Mouse (Mus musculus): ENCODE data around the gene Bcat1.

The Bcat1 gene

DNA sequence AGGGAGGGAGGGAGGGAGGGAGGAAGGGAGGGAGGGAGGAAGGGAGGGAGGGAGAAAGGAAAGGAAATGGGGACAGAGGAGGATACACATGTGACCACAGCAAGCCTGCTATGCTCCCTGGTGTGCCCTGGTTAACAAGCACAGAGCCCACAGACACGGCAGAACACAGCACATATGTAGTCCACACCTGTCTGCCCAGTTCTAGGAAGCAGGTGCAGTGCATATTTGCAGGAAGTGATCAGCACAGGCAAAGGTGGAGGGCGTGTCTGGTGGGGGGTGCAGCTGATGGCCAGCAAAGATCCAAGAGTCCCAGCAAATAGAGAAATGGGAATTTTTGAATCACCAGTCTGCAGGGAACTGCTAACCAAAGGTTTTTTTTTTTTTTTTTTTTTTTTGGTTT is 23.3 kb downstream of the Bcat1 start:
- no peak for DNase-seq

DNA sequence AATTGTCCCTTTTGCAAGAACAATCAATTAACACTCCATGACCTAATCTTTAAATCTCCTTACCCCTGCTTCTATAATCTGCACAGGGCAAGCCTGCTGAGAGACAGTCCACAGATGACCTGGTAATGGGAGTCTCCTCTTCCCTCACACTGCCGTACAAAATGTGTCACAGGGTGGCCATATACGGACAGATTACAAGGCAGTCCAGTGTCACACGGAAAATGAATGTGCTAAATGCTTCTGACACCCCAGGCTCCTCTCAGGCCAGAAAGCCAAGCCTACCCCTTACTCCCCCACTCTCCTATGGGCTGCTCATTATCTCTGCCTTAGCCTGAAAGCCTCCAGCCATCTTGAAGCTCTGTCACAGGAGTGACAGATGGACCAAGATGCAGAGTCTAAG is 25.1 kb downstream of the Bcat1 start:
- DNase-seq: no peak

DNA sequence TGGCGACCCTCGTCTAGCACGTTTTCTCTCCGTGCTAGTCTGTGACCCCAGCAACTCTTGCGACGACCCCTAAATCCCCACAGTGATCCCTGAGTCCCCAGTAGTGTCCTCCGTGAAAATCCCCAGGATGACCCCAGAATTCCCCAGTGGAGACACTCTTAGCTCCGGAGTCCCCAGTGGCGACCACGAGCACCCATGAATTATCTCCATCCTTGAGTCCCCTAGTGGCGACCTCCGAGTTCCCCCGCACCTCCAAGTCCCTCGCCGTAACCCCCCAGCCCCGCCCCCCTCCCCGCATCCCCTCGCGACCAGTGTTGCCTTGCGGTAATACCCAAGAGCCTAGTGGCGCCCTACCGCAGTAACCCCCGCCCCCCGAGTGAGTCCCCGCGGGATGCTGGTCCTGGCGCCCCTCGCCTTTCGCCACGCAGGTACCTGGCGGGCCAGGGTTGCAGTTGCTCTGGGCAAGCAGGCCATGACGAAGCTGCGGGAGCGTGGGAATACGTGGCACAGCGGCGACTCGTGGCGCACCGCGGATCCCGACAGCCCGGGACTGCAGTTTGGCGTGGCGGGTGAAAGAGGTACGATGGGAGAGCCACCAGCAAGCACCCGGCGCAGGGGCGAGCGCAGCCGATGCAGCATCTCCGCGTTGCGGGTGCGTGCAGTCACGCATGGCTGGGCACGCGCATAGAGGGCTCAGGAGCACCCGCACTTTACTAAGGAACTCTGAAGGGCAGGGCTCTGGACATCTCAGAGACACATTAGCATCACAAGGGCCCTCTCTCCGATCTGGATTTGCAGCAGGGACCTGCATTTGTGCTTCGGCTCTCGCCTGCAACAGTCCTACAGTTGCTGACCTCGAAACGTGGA is 27.6 kb downstream of the Bcat1 start:
- no peak for DNase-seq

DNA sequence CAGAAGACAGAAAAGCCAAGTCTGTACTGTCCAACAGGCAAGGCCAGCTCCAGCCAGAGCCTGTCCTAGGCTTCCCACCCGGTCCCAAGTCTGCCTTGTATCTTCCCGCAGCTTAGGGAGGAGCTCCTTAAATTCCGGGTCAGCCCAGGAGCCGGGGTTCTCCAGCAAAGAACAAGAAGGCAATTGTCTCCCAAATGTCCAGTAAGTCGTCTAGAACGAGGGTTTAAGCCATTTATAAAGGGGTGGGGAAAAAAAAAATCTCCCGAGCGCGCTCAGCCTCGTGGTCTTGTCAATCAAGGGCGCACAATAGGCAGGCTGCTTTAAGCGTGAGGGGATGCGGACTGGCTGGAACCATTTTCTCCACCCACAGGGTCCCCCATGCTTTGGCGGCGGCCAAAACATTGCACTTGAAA is 28.5 kb downstream of the Bcat1 start:
- DNase-seq: no peak

DNA sequence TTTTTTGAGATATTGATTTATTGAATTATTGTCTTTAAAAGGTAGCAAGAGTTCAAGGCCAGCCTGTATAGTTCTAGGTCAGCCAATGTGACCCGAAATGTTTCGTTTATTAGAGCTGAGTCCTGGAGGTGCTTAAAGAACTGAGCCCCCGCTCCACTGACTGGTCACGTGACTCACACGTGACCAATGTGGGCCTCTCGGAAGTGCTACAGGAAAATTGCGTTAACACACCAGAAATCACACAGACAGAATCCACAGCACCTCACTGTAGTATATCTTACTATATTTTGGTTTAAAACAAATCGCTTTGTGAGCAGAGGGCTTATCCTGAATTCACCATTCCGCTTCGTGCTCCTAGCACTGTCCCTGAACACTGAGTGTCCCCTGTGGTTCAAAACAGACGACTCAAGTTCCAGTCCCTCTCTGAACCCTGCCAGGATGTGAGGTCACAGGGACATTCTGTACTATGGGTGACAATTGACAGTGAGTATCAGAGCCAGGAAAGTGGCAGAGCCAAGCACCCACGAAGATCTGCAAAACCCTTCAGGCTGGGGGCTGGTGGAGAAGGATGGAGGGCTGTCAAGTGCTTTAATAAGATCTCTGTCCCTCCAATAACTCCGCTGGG is 29.6 kb downstream of the Bcat1 start:
- DNase-seq: no peak

DNA sequence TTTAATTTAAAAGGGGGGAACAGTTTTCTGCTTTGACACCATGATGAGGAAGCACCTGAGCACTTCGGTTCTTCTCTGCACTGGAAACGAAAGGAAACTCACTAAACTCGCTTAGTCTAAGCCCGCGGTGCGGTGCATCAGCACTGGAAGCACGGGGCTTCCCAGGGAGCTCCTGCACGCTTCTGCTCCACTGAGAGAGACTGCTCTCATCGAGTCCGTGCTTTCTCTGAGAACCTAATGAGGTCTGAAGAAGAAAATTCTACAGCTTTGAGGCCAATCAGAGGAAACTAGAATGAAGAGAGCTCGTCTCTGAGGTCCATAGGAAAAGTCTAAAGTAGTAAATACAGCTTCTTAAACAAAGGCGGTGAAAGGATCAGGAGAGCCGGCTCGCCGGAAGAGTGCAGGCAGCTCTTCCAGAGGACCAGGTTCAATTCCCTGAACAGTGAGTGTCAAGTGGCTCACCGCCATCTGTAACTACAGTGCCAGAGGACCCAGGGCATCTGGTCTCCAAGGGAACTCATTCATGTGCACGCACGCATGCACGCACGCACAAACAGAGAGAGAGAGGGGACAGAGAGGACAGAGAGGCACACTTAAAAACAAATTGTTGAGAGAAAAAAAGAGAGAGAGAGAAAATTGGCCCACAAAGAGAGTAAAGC is 30.9 kb downstream of the Bcat1 start:
- DNase-seq: no peak

DNA sequence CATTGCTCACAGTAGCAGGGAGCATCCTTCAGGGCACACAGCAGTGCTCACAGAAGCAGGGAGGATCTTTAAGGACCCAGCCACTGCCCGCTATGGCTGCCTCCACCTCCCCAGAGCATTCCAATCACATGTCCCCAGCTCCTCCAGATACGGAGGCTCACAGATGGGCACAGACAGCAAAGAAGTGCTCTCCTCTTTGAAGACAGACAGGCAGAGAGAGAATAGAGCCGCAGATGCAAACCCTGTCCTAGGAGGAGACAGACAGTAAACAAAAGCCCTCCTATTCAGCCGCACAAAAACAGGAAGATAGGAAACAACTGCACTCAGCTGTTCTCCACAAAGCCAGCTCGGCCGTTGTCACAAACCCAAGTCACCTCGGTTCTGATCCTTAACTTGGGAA is 35.3 kb downstream of the Bcat1 start:
- no peak for DNase-seq

DNA sequence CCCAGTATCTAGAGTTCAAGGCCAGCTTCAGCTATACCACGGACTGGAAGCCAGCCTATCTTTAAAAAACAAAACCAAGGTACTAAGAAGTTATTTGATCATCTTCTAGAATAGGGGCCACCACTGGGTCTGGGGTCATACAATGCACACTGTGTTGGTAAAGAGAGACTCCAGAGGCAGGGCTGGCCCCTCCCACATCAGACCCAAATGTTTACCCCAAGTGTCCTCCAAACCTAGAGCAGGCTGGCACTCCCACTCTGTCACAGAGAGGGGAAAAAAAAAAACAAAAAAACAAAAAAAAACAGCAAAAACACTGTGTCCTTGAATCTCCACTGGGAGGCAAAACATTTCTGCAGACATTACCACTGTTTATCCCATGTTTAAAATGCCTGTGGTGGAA is 38.4 kb downstream of the Bcat1 start:
- no peak for DNase-seq

DNA sequence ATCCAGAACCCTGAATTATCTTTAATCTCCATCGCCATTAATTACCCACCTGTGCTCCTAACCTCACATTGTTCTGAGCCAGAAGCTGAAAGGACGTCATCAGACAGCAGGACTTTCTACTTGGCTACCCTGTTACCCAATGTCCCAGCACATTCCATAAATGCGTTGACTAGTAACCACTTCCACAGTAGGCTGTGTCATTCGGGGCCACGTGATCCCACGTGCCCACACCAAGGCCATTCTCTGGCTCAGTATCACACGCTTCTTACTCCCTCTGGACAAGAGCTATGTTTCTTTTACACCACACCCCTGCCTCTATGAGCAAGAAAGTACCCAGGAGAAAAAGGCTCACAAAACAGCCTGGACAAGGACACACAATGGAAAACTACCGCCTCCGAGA is 40.6 kb downstream of the Bcat1 start:
- peak in 1 of 2 experiments; percentile 14 for DNase-seq

DNA sequence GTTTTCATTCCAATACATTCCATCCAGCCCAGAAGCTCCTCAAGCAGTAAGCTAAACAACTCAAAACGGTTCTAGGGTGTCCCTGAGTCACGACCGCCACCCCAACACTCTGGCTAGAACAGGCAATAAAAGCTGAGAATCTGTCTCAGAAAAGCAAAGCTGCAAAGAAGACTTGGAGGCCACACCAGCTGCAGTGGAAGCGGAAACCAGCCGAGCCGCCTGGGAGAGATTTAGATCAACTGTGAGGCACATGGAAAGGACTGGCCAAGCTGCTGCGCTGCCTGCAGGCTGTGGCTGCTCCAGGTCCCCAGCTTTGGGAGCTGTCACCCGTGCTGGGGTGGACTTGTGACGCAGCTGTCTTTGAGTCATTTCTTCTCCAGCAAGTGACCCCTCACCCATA is 45.4 kb downstream of the Bcat1 start:
- DNase-seq: no peak

DNA sequence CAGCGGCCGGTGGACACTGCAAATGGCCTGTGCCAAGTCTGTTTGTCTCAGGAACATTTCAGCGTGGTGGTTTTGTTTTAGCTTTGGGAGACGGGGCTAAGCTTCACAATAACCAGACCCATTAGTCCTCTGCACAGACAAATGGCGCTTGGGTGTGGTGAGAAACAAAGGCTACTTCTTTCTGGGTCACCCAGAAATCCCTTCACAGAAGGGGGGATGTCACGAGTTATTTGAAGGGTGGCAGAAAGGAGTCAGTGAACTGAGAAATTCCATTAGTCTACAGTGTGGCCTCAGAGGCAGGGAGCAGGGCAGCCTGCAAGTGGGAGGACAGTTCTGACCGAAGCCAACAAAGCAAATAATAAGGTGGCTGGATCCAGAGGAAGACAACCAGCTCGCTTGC is 52.0 kb downstream of the Bcat1 start:
- no peak for DNase-seq

DNA sequence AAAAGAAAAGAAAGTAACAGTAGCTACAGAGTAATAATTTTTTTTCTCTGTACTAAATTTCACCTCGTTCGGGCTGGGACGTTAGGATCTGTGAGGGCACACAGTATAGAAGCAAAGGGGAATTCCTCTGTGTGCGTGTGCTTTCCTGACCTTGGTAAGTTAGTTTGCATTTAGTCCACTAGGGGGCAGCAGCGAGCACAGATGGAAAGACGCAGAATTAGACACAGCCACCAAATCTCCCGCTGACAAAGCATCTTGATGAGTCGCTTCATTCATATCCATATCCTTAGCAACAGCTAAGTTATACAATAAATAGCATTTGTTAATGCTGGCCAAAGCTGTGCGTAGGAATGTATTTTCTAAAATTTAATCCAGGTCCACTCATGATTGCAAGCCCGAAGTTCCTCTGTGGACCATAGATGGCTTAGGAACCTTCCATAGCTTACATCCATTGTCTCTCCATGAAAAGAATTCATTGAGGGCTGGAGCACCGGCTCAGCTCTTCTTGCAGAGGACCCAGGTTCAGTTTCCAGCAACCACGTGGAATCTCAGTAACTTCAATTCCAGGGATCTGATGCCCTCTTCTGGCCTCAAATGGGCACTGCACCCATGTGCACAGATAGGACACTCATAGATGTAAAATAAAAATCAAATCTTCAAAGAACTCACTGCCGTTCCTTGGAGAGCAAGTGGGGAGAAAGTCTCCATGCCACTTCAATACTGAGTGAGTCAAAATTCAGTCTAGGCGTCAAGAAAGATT is 52.8 kb downstream of the Bcat1 start:
- DNase-seq: peak in 1 of 2 experiments; percentile 61

DNA sequence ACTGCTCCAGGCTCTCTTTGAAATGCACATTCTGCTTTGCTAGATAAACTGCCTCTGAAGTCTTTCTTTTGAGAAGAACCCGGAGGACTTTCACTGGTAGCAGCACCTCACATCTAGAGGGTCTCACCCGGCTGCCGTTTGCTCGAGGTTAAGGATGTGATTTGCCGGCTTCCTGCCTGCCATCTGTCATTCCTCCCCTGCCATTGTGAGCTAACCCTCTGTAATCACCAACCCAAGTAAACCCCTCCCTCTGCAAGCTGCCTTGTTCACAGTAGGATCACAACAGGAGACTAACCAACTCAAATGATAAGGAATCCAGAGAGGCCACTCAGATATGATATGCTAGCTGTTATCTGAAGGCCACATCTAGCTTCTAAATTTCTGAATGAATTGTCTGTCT is 53.6 kb downstream of the Bcat1 start:
- no peak for DNase-seq

DNA sequence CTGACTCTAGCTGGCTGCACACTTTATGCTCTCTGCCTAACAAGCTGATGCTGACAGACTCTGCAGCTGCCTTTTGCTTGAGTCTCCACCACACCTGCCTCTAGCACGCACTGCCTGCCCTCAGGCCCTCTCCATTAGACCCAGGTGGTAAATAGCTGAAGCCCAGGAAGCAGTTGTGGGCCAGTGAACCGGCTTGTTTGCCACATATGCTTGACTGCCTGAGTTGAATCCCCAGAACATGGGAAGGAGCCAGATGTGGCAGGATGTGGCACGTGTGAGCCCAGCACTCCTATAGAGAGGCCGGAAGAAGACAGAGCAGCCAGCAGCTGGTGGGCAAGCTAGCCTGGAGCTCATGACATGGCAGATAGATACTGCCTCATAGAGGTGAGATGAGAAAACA is 55.4 kb downstream of the Bcat1 start:
- no peak for DNase-seq

DNA sequence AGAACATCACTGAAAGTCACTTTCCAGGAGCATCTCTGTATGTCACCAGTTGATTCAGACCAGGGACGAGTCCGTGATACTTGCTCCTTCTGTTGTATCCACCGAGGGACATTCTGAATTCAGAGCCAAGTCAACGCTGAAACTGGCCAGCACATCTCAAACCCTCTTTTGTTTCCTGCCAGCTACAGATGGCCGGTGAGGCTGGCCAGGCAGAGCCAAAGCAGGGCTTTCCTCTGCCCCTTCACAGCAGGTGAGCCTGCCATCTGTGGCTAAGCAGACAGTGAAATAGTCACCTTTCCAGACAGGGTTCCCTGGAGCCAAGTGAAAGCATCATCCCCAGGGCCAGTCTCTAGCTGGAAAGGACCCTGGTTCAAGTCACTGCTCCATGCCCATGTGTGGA is 57.7 kb downstream of the Bcat1 start:
- DNase-seq: no peak

DNA sequence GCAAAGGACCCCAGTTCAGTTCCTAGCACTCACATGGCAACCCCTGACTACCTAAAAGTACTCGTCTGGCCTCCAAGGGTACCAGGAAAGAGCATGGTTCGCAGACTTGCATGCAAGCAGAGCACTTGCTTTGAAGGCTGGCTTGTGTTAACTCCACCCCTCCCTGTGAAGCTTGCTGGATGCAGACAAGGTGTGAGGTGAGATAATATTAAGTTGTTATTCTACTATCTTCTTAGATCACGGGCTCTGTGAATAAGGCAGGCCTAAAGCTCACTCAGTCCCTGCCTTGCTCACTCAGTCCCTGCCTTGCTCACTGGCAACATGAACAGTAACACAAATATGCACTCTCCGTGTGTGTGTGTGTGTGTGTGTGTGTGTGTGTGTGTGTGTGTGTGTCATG is 58.5 kb downstream of the Bcat1 start:
- DNase-seq: no peak

DNA sequence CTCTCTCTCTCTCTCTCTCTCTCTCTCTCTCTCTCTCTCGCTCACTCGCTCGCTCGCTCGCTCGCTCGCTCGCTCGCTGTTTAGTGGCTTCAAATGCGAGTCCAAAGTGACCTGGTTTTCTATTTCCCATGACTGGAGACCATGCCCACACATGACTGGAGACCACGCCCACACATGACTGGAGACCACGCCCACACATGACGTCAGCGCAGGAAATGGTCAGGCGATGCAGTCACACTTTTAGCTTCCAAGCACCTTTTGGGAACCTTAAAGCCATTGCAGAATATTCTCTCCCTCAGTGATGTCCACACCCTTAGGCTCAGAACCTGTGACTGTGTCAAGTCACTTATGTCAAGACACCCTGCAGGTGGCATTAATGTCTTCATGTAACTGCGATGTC is 59.3 kb downstream of the Bcat1 start:
- DNase-seq: no peak

DNA sequence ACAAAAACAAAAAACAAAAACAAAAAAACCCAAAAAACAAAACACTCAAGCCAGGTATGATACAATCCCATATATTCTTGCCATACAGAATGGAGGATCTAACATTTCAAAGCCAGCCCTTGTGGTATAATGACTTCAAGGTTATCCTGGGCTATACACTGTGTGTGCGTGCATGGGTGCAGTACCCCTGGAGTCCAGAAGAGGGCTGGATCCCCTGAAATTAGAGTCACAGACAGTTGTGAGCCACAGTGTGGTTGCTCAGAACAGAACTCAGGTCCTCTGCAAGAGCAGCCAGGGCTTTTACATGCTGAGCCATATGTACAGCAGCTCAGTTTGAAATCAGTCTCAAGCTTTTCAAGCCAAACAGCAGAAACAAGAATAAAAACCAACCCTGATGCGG is 61.0 kb downstream of the Bcat1 start:
- no peak for DNase-seq

DNA sequence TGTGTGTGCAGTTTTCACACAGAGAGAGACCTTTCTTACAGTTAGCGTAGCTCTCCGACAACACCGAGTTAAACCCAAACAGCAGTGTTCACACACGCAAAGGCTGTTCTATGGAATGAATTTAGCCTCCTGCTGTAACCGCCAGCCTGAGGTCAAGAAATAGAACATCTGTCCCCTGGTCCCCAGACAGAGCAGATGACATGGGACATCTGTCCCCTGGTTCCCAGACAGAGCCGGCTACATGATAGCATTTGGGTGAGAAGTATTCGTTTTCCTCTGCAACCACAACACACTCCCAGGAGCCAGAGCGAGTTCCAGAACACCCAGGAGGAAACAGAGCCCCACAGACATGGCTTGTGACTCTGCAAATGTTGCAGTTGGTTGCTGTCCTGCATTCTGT is 63.3 kb downstream of the Bcat1 start:
- DNase-seq: peak in 1 of 2 experiments; percentile 21

DNA sequence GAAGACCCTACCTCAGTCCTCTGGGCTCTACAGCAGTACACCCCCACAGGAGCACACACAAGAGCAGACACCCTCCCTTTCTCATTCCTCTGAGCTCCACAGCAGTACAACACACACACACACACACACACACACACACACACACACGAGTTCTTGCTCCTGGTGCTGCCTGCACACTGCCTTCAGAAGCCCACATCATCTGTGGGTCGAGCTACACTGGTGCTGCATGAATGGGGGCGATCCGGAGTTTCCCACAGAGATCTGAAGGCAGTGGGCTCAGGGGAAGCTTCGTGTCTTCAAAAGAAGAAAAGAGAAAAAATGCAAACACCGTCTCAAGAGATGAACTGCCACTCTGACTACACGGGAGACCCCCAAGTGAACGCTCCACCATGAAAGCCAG is 64.8 kb downstream of the Bcat1 start:
- no peak for DNase-seq

DNA sequence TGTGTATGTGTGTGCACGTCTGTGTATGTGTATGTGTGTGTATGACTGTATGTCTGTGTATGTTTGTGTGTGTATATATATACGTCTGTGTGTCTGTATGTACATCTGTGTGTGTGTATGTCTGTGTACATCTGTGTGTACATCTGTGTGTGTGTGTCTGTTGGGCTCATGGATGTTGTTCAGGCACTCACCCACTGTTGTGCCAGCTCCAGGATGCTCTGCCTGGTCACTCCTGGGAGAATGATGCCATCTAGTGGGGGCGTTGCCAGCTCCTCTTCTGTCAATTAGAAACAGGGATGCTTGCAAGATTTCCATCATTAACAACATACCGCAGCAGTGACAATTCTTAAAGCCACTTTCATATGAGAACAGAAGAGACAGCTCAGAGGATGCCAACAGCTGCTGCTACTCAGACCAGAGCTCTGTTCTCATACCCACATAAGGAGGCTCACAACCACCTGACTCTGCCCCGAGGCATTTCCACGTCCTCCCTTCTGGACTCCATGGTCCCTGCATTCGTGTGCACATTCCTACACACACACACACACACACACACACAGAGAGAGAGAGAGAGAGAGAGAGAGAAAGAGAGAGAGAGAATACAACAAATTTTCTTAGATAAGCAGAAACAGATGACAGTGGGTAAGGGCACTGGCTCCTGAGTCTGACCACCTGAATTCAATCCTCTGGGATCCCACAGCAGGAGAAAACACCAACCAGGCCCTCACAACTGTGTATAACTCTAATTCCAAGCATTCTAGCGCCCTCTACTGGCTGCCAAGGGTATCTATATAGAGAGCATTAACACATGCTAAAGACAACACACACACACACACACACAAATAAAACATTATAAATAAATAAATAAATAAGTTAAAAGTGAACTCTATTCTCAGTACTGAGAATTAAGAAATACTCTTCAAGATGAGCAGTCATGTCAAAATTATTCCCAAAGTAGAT is 65.8 kb downstream of the Bcat1 start:
- peak in 1 of 2 experiments; percentile 56 for DNase-seq

DNA sequence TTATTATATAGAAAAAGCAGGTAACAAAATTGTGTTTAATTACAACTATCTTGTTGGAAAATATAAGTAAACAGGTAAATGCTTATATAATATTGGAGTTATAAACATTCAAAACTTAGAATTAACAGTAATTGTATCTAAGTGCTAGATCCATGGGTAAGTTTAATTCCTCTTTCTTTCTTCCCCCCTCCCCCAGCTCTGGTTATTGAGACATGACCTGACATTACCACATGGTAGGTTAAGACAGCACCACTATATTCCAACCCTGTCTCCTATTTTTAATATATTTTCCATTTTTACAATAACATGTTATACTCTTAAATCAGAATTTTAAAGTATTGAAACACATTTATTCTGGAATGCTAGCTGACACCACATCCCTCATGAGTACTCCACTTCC is 72.5 kb downstream of the Bcat1 start:
- no peak for DNase-seq
